Mouse (Mus musculus): ENCODE data around the gene Daam1.
"Not testable (repeated sequence)": the region's sequence is repeated elsewhere in the genome, so short reads cannot be mapped to it uniquely, and the experiment has no call there.

Gene Daam1

GRCm38 (mm10) chr12:71832225-71832624 lies 1.3 kb downstream of the Daam1 start:
- DNase-seq (ENCODE audit: extremely low read depth, insufficient read length, low spot score), result peak; percentile 76

GRCm38 (mm10) chr12:71834041-71834440 lies 3.2 kb downstream of the Daam1 start:
- no peak for DNase-seq (ENCODE audit: extremely low read depth, insufficient read length, low spot score)

- no peak for DNase-seq (ENCODE audit: extremely low read depth, insufficient read length, low spot score)
Observed at GRCm38 (mm10) chr12:71835966-71836668, 5.2 kb downstream of the Daam1 start.

- DNase-seq (ENCODE audit: extremely low read depth, insufficient read length, low spot score), result no peak
Observed at GRCm38 (mm10) chr12:71836776-71837175, 5.9 kb downstream of the Daam1 start.

GRCm38 (mm10) chr12:71837576-71837975 lies 6.7 kb downstream of the Daam1 start:
- no peak for DNase-seq (ENCODE audit: extremely low read depth, insufficient read length, low spot score)

- DNase-seq (ENCODE audit: extremely low read depth, insufficient read length, low spot score), result no peak
Observed at GRCm38 (mm10) chr12:71838230-71838629, 7.4 kb downstream of the Daam1 start.

GRCm38 (mm10) chr12:71839653-71840052 lies 8.8 kb downstream of the Daam1 start:
- no peak for DNase-seq (ENCODE audit: extremely low read depth, insufficient read length, low spot score)

GRCm38 (mm10) chr12:71840430-71841186 lies 9.7 kb downstream of the Daam1 start:
- no peak for DNase-seq (ENCODE audit: extremely low read depth, insufficient read length, low spot score)

- DNase-seq (ENCODE audit: extremely low read depth, insufficient read length, low spot score), result no peak
Observed at GRCm38 (mm10) chr12:71842006-71842405, 11.1 kb downstream of the Daam1 start.

GRCm38 (mm10) chr12:71842588-71842987 lies 11.7 kb downstream of the Daam1 start:
- DNase-seq (ENCODE audit: extremely low read depth, insufficient read length, low spot score), result no peak

GRCm38 (mm10) chr12:71845486-71845885 lies 14.6 kb downstream of the Daam1 start:
- DNase-seq (ENCODE audit: extremely low read depth, insufficient read length, low spot score), result no peak

- DNase-seq (ENCODE audit: extremely low read depth, insufficient read length, low spot score), result not testable (repeated sequence)
Observed at GRCm38 (mm10) chr12:71846416-71846815, 15.5 kb downstream of the Daam1 start.

- not testable (repeated sequence) for DNase-seq (ENCODE audit: extremely low read depth, insufficient read length, low spot score)
Observed at GRCm38 (mm10) chr12:71847024-71847423, 16.1 kb downstream of the Daam1 start.

GRCm38 (mm10) chr12:71847617-71848016 lies 16.7 kb downstream of the Daam1 start:
- no peak for DNase-seq (ENCODE audit: extremely low read depth, insufficient read length, low spot score)

- DNase-seq (ENCODE audit: extremely low read depth, insufficient read length, low spot score), result no peak
Observed at GRCm38 (mm10) chr12:71848037-71848776, 17.3 kb downstream of the Daam1 start.

GRCm38 (mm10) chr12:71849051-71849450 lies 18.2 kb downstream of the Daam1 start:
- no peak for DNase-seq (ENCODE audit: extremely low read depth, insufficient read length, low spot score)

GRCm38 (mm10) chr12:71850135-71850534 lies 19.3 kb downstream of the Daam1 start:
- DNase-seq (ENCODE audit: extremely low read depth, insufficient read length, low spot score), result no peak

- no peak for DNase-seq (ENCODE audit: extremely low read depth, insufficient read length, low spot score)
Observed at GRCm38 (mm10) chr12:71852678-71853077, 21.8 kb downstream of the Daam1 start.

GRCm38 (mm10) chr12:71853694-71854093 lies 22.8 kb downstream of the Daam1 start:
- no peak for DNase-seq (ENCODE audit: extremely low read depth, insufficient read length, low spot score)

GRCm38 (mm10) chr12:71854191-71854590 lies 23.3 kb downstream of the Daam1 start:
- DNase-seq (ENCODE audit: extremely low read depth, insufficient read length, low spot score), result no peak

GRCm38 (mm10) chr12:71855730-71856479 lies 25.0 kb downstream of the Daam1 start:
- DNase-seq (ENCODE audit: extremely low read depth, insufficient read length, low spot score), result no peak

All from 3134 (cell line).